Mouse (Mus musculus): ENCODE data around the gene Adra2c.

The Adra2c gene

DNA sequence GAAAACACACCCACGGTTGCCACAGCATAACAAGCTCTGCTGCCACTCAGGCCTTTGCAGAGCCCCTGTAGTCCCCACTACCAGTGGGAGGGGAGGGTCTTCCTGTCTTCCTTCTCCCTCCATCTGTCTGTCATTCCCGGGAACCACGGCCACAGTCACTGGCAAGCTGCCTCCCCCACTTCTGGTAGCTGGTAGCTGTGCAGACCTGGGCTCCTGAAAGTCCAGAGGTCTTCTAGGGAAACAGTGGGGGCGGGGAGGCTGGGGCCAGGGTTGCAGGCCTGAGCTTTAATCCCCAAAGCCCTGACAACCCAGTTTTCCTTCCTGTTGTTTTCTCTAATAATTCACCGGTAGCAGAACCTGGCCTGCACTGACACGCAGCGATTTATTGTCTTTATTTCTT is 31.7 kb downstream of the Adra2c start:
- no peak for DNase-seq (ENCODE audit: extremely low read depth, low read depth, low spot score)

DNA sequence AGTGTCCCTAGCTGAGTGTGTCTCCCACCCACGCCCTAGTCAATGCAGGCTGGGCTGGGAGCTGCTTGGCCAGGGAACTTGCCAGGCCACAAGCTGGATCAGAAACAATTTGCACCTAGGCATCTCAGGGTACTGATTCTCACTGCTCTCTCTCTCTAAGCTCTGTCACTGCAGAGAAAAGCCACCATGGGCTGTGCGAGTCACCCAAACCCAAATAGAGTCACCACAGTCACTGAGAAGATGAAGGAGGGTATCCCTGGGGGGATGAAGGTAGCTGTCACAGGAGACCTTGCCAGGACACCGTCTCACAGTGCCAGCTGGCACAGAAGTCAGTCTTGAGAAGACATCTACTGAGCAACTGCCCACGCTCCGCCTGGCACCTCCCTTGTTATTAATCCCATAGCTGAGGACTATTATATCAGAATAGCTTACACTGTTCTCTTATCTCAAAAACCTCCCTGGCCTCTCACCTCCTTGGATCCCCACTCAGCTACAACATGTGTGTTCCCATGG is 33.7 kb downstream of the Adra2c start:
- DNase-seq (ENCODE audit: extremely low read depth, low read depth, low spot score), result no peak

DNA sequence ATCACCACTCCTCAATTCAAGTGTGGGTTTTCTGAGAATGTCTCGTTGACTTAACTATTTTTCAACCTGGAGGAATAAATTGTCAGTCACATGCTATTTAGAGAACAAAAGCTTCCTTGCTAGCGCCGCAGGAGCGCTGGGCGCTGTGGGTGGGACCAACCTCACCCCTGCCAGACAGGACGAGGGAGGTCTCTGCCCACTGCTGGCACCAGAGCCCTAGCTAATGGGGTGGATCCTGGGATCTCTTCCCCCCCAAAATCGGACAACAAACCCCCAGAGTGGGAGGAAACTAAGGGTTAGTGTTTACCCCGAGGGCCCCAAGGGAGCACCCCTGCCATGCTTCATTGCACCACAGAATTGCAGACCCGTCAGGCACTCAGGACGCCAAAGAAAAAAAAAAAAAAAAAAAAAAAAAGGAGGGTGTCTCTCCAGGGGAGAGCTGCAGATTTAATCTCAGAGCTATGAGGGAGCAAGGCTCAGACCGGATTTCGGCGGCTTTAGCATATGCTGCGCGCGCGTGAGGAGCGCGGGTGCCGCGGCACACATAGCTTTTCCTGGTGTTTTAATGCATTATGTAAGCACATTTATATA is 35.2 kb downstream of the Adra2c start:
- no peak for DNase-seq (ENCODE audit: extremely low read depth, low read depth, low spot score)

DNA sequence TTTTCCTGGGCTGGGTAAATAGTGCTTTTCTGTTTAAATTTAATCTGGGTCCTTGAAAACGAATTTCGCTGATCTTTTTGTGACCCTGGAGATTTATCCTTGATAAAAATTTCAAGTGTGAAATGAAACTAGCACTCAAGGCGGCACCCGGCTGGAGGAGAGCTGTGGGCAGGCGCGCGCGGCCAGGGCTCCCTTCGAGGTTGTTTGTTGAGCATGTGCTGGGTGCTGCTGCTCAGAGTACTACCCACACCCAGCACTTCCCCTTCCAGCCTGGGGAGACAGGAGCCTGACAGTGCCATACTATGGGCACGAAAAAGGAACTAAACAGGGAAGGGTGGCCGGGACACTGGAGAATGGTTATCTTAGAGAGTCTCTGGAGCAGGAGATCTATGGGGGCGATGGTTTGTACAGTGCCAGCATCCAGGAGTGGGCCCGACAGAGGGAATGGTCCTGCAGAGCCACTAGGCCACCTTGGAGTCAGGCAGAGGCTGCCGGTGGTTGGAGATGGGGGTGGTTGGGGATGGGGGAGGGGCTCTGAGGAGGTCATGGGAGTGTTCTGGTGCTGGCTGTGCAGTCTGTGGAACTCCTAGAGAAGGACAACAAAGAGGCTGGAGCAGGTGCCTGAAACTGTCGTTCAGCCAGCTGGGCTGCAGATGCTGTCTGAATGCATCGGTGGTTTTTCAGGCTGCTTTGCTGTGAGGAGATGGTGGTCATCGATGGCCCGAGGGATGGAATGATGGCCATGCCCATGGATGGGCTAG is 35.9 kb downstream of the Adra2c start:
- DNase-seq (ENCODE audit: extremely low read depth, low read depth, low spot score), result no peak

DNA sequence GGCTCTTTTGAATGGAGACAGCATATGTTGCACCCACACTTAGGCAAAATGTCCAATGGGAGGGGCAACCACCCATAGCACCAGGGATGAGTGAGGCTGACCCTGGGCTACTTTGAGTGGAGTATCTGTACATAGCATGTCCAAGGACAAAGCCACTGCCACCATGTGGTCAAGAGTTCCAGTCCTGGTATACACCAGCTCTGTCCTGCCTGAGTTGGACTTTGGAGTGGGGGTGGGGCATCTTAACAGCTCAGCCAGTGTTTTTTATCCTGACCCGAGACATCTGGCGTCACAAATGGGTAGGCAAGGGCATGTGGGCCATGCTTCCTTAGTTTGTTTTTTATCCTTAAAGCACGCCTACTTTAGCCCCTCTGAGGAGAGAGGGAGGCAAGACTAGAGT is 36.5 kb downstream of the Adra2c start:
- no peak for DNase-seq (ENCODE audit: extremely low read depth, low read depth, low spot score)

DNA sequence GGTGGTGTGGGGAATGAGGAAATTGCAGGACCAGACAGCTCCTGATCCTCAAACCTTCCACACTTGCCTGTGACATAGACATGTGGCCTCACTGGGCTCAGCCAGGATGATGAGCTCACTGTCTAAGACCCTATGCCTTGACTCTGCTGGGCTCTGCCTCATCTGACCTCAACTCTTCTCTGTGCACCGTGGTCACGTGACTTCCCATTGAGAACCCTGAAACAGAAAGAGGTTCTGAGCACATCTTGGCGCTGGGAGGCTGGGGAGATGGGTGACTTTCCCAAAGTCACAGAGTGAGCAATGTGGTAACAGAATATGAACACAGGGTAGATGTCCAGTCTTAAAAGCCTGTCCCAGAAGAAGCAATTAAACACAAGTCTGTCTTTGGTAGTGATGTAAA is 37.1 kb downstream of the Adra2c start:
- no peak for DNase-seq (ENCODE audit: extremely low read depth, low read depth, low spot score)

DNA sequence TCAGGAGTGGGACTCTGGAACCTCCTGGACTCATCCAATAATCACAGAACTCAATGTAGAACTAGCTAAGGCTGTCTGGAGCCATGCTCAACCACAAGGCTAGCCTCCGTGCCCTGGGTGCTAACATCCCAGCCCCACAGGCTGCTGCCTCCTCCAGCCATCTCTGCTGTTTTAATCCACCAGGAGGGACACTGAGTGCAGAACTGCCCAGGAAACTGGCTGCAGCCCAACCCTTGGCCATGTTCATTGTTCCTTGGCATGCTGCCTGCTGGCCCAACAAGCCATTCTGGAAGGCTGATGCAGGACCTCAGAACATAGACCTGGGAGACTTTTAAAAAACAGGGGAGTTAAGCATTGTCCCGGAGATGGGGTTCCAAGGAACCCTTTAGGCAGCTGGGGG is 42.5 kb downstream of the Adra2c start:
- DNase-seq (ENCODE audit: extremely low read depth, low read depth, low spot score), result no peak

DNA sequence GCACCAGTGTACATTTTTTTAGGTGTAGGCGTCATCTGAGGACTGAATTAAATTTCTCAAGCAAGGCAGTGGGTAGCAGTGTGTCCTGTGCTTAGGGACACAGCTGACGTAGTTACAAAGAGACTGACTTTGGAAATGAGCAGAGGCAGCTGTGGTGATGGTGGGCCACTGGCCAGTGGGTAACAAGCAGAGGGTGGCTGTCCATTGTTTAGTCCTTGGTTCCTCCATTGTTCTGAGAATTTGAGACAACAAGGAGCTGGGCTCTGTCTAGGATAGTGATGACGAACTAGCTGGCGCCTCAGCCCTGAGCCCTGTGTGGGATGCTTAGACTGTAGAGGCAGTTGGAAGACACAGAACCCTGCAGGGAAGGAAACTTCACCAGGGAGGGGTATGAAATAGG is 52.7 kb downstream of the Adra2c start:
- no peak for DNase-seq (ENCODE audit: extremely low read depth, low read depth, low spot score)

Measured in fat pad, adult 2 months (tissue).